Mouse (Mus musculus): ENCODE data around the gene 1110008P14Rik.
"Not testable (repeated sequence)": the region's sequence is repeated elsewhere in the genome, so short reads cannot be mapped to it uniquely, and the experiment has no call there.

The 1110008P14Rik gene

GRCm38 (mm10) chr2:32362817-32363340, 18.9 kb downstream of the 1110008P14Rik start:
- peak; percentile 93 for DNase-seq

- not testable (repeated sequence) for DNase-seq
Observed at GRCm38 (mm10) chr2:32362274-32362673, 19.5 kb downstream of the 1110008P14Rik start.

- peak; percentile 87 for DNase-seq
Observed at GRCm38 (mm10) chr2:32361437-32361836, 20.3 kb downstream of the 1110008P14Rik start.

- peak; percentile 84 for DNase-seq
Observed at GRCm38 (mm10) chr2:32360741-32361140, 21.0 kb downstream of the 1110008P14Rik start.

- no peak for DNase-seq
Observed at GRCm38 (mm10) chr2:32358381-32358780, 23.4 kb downstream of the 1110008P14Rik start.

GRCm38 (mm10) chr2:32357710-32358109, 24.0 kb downstream of the 1110008P14Rik start:
- no peak for DNase-seq

- no peak for DNase-seq
Observed at GRCm38 (mm10) chr2:32356216-32356615, 25.5 kb downstream of the 1110008P14Rik start.

GRCm38 (mm10) chr2:32354336-32354895, 27.3 kb downstream of the 1110008P14Rik start:
- DNase-seq: no peak

- DNase-seq: no peak
Observed at GRCm38 (mm10) chr2:32353836-32354235, 27.9 kb downstream of the 1110008P14Rik start.

GRCm38 (mm10) chr2:32353007-32353542, 28.7 kb downstream of the 1110008P14Rik start, which contains the start of gene Dnm1:
TSS of gene Dnm1 (minus strand) at chr2:32353338.
- peak; percentile 97 for DNase-seq

- DNase-seq: peak; percentile 78
Observed at GRCm38 (mm10) chr2:32352151-32353006, 29.4 kb downstream of the 1110008P14Rik start, which contains the start of gene Ciz1. TSS of gene Ciz1 (plus strand) at chr2:32352327.

- peak; percentile 69 for DNase-seq
Observed at GRCm38 (mm10) chr2:32351471-32351961, 30.2 kb downstream of the 1110008P14Rik start.

GRCm38 (mm10) chr2:32350471-32351051, 31.2 kb downstream of the 1110008P14Rik start:
- DNase-seq: peak; percentile 61

GRCm38 (mm10) chr2:32349625-32350255, 32.0 kb downstream of the 1110008P14Rik start:
- DNase-seq: peak; percentile 43

- DNase-seq: peak; percentile 67
Observed at GRCm38 (mm10) chr2:32348311-32348710, 33.4 kb downstream of the 1110008P14Rik start.

- no peak for DNase-seq
Observed at GRCm38 (mm10) chr2:32347019-32347418, 34.7 kb downstream of the 1110008P14Rik start.

- no peak for DNase-seq
Observed at GRCm38 (mm10) chr2:32344598-32345321, 37.0 kb downstream of the 1110008P14Rik start.

- peak; percentile 97 for DNase-seq
Observed at GRCm38 (mm10) chr2:32344056-32344455, 37.7 kb downstream of the 1110008P14Rik start.

- DNase-seq: peak; percentile 59
Observed at GRCm38 (mm10) chr2:32343351-32343671, 38.4 kb downstream of the 1110008P14Rik start.

- DNase-seq: peak; percentile 82
Observed at GRCm38 (mm10) chr2:32342539-32343350, 39.0 kb downstream of the 1110008P14Rik start.

- no peak for DNase-seq
Observed at GRCm38 (mm10) chr2:32342039-32342438, 39.7 kb downstream of the 1110008P14Rik start.

All from cerebellum, adult 11 months (tissue).